ENCODE assay signal across 18 mouse cellular contexts in genomic region chr1:72839791-72840190, GRCm38 (mm10). TPM values are rescaled to one million over a fixed set of nuclear protein-coding genes. Genes with fewer than 3 reads are reported as not detected.
"Had no signal": no experiment of that assay in that cellular context is flagged by ENCODE, and none has a peak within 500 bp of the region (broad histone marks: within the 10 kb centered on the region; RNA-seq: fewer than 3 reads in every experiment).

No protein-coding gene starts in this region.

- H3K27me3 ChIP-seq: limb, embryonic 12.5 days; limb, embryonic 15.5 days; liver, embryonic 12.5 days; liver, embryonic 15.5 days had no signal

- H3K27ac ChIP-seq: kidney, postnatal 0 days; layer of hippocampus, adult 2 months; limb, embryonic 12.5 days; limb, embryonic 15.5 days; liver, embryonic 12.5 days; liver, embryonic 15.5 days had no signal

- H3K4me3 ChIP-seq: layer of hippocampus, adult 2 months; limb, embryonic 12.5 days; limb, embryonic 15.5 days; liver, embryonic 12.5 days; liver, embryonic 15.5 days had no signal

- ATAC-seq: liver, embryonic 12.5 days had no signal

- H3K4me2 ChIP-seq: limb, embryonic 12.5 days; limb, embryonic 15.5 days; liver, embryonic 12.5 days; liver, embryonic 15.5 days; midbrain, embryonic 11.5 days had no signal

- H3K4me1 ChIP-seq: limb, embryonic 12.5 days; limb, embryonic 15.5 days; liver, embryonic 12.5 days had no signal

- H3K36me3 ChIP-seq: liver, embryonic 12.5 days; liver, embryonic 15.5 days had no signal

- H3K9ac ChIP-seq: limb, embryonic 12.5 days; liver, embryonic 12.5 days; liver, embryonic 15.5 days had no signal

- H3K9me3 ChIP-seq: limb, embryonic 12.5 days; limb, embryonic 15.5 days; liver, embryonic 12.5 days; liver, embryonic 15.5 days had no signal

- DNase-seq: layer of hippocampus, adult 9-11 months; layer of hippocampus, postnatal 36 days; left cerebral cortex, postnatal 4 days; lung, adult 2 months; lung, postnatal 14 days; lung, postnatal 4 days; midbrain, embryonic 14.5 days; thymus, adult 18-20 months; thymus, postnatal 36 days had no signal

RNA-seq across cellular contexts. Expression of gene Igfbp2, which starts 15.5 kb away (rescaled TPM):
- total RNA-seq: megakaryocyte progenitor cell, adult 5-6 weeks; megakaryocyte-erythroid progenitor cell, adult 5-6 weeks had no signal

RNA-seq across cellular contexts. Expression of gene Igfbp5, which starts 34.9 kb away (rescaled TPM):
- total RNA-seq: megakaryocyte-erythroid progenitor cell, adult 5-6 weeks had no signal
